Mouse (Mus musculus): ENCODE measurements at regions not wholly inside any gene's neighbourhood (a gene's known extent, or its start where the extent isn't known, plus 50 kb on each side); places are given as distances from the start of the nearest gene placed in this dataset.

DNA sequence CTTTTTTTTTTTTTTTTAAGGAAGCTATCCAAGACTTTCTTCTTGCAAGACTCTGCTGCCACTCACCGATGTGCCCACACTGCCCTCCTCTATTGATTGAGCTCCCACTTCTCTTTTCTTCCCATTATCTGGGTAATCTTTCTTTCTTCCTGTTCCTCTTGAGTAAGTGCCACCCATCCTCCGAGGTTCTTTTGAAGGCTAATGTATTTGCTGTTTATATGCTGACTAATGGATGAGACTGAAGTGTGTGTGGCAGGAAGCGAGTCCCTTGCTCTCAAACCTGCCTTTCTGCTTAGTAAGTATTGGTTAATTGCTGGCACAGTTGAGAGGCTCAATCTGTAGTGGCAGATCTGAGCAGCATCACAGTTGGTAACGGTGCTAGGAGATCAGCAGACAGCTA is 142.1 kb upstream of the Plxnc1 start:
- in situ Hi-C loops (cut with MboI, MseI): no loop called here

DNA sequence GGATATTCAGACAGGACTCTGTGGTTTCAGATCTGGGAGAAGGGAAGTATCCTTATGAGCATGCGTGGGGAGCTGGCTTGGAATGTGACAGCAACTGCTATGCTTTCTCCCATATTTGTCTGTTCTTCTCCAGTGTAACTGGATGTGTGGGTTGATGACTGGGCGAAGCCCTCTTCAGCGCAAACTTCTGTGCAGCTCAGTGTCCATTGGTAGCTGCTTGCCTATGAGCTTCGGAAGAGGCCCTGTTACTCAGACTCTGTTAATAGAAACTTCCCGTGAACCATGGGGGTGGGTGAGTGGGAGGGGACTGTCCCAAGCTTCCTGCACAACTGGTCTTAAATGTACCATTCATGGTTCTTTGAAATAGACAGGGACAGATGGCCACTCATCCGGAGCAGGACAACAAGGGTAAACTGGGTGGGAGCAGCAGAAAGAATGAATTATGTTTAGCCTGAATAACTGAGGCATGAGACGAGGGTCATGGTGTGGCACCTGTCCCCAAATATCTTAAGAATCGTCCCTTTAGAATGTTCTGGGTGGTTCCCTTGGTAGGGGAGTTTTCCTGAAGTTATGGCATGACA is 141.1 kb upstream of the Plxnc1 start:
- in situ Hi-C loops (cut with MboI, MseI): no loop called here

DNA sequence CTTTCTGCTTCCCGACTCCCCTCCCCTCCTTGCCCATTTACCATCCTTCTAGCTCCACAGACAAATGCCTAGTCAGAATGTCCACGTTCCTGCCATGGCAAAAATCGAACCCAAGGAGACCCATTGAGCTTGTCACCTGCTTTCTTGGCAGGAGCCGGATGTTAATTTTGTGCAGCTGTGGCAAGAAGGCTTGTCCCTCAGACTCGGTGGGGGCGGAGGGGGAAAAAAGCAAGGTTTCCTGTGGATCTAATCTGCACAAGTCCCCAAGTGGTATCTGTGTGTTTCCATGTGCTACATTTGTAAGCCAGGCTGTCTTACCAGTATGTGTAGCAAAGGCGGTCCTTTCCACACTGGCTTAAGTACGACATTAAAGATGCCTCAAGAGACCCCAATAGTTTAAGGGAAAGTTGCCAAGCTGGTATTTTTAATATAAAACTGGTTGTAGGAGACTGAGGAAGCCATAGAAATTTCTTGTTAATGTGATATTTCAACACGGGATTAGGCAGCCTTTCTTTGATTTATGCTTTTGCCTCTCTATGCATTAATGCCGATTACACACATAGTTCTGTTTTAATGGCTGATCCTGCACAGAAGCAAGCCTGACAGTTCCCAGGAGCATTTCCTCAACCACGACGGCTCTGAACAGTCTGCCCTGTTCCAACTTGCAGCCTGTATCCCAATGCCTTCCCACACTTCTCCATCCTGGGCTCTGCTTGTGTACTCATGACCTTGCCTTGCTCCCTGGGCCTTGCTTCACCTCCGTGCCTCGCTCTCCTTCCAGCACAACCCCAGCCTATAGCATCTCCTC is 138.9 kb upstream of the Plxnc1 start:
- in situ Hi-C loops (cut with MboI, MseI): no loop called here

DNA sequence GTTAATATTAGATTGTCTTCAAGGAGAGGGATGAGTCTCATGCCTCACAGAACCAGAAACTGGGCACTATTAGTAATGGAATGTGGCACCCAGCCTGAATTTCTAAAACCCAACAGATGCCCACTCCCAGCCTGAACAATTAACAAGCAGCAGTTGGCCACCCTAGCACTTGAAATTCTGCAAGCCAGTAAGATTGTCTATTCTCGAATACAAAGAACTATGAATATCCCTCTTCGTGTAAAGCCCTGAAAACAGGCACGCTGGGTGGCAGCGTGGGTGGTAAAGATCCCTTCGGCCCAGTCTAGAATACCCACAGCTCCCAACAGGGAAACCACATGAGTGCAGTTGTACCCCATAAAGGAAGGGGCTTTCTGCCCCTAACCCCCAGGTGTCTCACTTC is 138.0 kb upstream of the Plxnc1 start:
- in situ Hi-C loops (cut with MboI, MseI): no loop called here

DNA sequence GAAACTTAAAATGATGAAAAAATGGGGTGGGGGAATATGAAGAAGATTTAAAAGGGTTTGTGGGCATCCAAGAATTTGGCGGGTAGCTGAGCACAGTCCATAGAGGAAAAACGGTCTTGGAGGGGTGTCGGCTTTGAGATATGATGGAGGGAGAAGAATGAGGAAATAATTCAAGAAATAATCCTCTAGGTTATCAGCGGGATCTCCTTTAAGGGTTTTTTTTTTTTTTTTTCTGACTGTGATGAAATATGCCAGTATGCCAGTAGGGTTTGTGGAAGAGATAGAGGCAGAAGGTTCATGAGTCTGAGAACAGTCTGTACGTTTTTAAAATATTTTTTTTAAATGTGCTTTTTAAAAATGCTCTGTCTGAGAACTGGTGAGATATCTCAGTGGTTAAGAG is 135.3 kb upstream of the Plxnc1 start:
- in situ Hi-C loops (cut with MboI, MseI): no loop called here

DNA sequence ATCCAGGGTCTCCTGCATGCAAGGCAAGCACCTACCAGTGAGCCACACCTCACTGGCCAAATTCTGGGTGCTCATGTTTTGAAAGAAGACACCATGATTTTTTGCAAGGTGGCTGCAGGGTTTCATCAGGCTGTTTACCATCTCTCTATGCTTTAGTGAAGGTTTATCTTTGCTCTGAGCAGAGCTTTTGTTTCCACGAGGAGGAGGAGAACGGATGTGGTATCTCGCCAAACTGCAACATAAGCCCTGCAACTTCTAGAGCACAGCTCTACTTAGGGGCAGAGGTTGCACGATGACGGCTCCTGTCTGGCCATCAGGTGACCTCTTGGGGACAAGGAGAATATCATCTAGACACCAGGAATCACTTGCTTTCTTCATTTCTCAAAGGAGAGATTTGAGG is 131.8 kb upstream of the Plxnc1 start:
- in situ Hi-C loops (cut with MboI, MseI): no loop called here

DNA sequence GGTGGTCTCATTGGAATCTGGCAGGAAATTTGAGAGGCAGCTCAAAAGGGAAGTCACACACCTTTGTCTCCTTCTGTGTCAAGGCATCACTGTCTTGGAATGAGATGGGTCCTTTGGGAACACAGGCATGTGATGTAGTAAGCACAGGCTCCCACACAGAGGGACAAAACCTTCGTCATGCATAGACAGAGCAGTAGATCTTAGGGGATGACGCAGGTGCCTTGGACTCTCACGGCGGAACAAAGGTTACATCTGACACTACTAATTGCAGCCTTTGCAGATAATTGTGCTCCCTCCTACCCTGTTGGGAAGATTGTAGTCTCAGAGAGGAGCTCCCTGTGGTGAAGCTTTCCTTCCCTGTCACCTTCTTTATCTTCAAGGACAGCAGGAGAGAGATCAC is 131.3 kb upstream of the Plxnc1 start:
- in situ Hi-C loops (cut with MboI, MseI): no loop called here

DNA sequence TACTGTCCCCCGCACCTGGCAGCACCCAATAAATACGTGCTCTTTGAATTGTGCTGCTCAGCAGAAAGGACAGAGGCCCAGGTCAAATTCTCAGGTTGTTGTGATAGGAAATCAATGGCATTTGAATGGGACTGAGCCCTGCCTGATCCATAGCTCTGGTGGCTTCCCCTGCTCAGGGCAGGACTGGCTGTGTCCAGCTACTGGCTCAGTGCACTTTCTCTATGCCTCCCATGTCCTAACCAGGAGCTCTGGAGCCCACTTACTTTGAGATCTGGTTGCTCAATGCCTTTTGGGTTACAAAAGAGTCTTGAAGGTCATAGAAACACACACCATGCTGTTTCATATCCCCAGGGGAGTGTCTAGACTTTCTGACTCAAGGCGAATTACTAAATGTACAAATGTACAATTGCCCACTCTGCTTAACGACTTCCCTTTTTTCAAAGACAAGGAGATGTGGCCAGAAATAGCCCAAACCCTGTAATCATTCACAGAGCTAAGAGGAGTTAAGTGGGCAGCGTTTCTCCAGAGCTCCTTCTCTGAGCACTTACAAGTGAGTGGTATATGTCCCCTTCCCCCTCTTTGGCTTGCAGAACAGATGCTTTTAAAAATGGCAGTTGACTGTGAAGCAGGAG is 130.4 kb upstream of the Plxnc1 start:
- in situ Hi-C loops (cut with MboI, MseI): no loop called here

DNA sequence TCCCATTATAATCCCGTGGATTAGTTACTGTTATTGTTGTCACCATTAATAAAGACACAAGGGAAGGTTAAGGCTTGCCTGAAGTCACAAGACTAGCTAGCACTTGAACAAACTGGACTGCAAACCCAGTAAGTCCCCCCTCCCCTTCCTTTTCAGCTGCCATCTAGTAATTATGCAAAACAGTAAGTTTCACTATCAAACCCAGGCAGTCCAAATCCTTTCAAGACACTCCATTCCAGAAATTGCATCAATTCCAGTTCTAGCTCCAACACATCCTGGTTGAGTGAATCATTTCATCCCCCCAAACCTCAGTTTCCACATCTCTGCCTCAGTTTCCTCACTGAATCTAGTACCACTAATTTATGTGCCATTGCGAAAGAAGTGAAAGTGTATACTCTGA is 129.7 kb upstream of the Plxnc1 start:
- in situ Hi-C loops (cut with MboI, MseI): no loop called here

DNA sequence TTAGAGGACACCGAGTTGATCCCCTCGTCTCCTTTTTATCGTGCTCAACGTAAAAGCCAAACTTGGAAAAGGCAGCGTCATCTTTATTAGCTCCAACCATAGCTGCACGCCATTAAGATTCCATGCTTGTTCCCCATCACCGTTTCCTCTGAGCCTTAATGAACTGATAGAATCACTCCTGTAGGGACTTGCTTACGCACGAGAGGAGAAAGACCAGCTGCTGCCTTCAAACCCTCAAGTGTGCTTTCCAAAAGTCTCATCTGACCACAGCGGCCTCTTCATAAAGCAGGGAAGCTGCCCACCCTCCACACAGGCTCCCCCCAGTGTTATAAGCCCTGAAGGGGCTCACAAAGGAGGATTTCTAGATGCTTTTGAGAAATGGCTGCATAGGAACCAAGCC is 123.3 kb upstream of the Plxnc1 start:
- in situ Hi-C loops (cut with MboI, MseI): no loop called here

DNA sequence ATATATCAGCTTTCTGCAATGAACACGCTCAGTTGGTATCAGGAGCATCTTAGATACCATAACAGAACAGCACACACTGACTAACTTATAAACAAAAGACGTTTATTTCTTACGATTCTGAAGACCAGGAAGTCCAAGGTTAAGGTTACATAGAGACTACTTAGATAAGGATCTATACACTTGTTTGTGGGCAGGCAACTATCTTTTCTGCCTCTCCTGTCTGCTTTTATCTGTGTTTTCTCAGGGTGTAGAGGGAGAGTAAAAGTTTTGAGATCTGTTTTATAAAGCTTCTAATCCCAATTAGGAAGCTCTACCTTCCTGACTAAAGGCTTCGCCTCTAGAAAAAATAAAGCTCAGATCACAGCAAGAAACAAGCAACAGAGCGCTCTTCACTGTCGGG is 122.1 kb upstream of the Plxnc1 start:
- in situ Hi-C loops (cut with MboI, MseI): no loop called here

DNA sequence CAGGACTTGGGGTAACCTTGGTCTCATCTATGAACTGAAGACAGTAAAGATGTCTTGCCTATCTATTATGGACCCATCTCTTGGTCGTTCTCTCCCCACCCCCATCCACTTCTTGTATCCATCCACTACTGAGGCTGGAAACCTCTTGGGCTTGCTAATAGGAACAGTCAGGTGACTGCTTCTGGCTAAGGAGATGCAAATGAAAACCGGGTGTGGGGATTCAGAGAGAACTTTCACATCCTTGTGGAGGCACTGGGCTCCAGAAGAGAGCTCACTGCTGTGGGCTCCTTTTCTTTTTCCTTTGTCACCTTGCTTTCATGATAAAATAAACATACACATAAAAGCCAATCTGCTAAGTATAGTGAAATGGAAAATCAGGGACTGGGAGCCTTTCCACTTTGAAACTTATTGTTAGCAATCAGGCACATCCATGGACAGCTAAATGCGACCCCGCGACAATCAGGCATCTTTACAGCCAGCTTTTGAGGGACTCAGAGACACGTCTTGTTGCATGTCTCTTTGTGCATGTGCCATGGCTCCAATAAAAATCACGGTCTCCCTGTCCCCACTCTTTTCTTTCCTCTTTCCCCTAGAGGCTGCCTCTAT is 115.0 kb upstream of the Plxnc1 start:
- in situ Hi-C loops (cut with MboI, MseI): no loop called here

DNA sequence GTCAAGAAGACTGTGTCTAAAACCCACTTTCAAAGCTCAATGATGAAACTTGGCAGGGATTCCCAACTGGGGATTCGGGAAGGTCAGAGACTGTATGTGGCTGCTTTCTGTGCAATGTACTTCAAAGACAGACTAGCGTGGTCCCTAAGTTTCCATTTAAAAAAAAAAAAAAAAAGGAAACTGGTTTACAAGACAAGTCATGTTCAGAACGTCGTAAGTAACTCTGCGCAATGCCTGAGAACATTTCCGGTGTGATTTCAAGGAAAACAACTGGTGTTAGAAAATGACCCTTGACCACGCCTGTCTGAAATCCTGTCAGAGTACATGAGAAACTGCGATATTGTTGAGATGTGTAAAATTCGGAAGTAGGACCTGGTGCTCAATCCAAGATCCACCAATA is 114.4 kb upstream of the Plxnc1 start:
- in situ Hi-C loops (cut with MboI, MseI): no loop called here

DNA sequence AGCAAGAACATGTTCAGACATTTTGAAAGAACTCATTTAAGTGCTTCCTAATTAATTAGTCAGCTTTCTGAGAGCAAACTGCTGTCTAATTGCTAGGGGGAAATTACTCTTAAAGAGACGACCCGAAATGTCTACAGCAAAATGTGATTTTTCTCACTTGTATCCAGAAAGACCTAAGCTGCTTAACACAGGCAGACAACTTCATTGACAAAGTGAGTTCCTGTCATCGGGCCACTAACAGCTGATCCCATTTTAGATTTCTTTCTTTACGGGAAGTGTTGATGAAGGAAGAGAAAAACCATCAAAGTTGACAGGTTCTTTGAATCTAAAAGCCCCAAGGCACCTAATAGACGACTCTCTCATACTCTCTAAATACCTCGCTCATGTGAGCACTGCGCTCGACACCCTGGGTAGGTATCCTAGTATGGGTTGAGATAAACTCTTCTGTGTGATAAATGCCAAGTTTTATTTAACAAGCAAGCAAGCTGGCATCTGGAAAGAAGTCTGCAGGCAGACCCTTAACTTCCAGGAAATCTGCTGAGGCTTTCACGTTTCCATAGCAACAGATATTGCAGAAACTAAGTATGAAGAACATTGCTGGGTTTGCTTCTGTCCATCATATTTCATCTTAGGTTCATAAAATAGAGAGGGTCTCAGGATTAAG is 112.5 kb upstream of the Plxnc1 start:
- in situ Hi-C loops (cut with MboI, MseI): no loop called here

DNA sequence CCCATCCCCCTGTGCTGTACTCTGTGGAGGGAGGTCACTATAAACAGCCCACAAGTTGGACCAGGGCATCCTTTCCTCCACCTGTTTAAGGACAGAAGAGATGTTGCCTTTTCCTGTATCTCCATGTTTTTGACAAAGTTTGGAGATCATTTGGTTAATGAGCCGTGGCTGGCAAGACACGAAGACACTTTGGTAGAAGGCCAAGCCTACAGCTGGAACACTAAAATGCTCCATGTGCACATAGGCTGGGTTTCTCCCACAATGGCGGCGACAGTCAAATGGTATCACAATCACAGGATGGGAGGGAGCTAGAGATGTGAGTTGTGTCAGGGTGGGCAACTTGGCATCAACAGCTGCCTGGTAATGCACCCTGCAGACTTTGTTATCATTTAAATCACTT is 111.9 kb upstream of the Plxnc1 start:
- in situ Hi-C loops (cut with MboI, MseI): no loop called here

DNA sequence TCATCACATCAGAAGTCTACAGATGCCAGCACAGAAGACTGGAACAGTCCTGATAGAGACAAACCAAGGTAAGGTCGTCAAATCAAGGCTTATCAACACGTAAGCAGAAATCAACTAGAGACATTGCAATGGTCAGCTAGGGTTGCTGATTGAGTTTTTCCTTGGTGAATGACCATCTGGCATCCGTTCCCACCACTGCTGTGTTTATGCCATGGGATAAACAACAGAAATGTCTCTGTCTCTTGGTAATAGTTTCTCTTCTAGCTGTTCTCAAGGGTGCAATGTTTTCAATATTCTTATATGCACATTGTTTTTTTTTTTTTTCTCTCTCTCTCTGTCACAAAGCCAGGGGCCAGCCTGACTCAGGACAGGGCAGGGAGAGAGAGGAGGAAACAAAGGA is 110.2 kb upstream of the Plxnc1 start:
- in situ Hi-C loops (cut with MboI, MseI): no loop called here

DNA sequence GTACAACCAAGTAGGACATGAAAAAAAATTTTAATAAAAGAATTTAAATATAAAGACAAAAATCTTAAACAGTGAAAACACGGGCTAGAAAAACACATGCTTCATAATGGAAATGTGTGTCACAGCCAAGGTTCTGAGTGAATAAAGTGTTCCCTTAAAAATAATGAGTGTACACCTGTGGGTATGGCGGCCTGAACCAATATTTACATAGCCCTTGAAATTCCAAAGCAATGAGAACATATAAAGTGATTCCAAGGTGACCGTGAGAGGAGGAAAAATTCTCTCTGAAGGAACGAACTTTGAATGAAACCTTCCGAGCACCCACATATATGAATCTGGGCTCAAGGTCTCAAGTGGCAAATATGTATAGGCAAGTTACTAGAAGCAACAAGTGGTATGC is 104.2 kb upstream of the Plxnc1 start:
- in situ Hi-C loops (cut with MboI, MseI): no loop called here

DNA sequence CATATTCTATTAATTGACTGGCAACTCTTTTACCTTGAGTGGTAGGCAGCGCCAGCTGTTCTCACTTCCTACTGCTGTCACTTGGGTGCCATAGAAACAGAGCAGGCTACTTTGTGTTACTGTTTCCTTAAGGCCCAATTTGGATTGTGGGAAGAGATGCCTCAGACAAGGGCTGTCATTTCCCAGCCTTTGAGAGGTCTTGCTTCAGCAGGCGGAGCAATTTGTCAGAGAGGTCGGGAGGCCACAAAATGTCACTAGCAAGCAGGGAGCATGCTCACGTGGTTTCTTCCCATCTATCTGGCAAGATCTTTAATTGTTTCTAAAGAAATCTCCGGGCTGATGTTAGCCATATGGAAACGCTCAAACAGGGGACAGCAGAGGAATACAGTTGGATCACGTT is 99.3 kb upstream of the Plxnc1 start:
- in situ Hi-C loops (cut with MboI, MseI): no loop called here

DNA sequence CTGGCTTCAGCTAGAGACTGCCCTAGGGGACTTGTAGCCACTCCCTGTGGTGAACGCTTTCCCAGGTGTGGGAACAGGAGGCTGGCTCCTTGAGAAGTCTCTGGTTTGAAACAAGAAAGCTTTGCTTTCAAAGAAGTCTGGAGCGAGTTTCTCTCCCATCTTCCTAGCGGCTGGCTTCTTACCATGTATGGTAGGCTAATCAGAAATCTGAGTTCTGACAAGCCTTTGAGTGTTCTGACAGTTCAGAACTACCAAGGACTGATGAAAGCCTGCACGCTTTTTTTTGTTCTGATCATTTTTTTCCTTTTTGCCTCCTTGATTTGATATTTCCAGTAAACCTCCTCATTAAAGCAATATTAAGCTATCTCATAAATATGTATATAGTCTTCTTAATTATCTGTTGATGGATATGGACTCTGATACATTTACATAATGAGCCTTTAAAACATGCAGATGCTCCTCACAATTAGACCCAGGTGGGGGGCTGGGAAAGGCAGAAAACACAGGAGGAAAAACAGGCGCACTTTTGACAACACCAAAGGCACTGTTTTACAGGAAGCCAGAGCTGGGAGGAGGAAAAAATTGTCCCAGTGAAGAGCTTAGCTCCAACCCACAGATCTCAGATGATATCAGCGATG is 95.7 kb upstream of the Plxnc1 start:
- in situ Hi-C loops (cut with MboI, MseI): no loop called here

DNA sequence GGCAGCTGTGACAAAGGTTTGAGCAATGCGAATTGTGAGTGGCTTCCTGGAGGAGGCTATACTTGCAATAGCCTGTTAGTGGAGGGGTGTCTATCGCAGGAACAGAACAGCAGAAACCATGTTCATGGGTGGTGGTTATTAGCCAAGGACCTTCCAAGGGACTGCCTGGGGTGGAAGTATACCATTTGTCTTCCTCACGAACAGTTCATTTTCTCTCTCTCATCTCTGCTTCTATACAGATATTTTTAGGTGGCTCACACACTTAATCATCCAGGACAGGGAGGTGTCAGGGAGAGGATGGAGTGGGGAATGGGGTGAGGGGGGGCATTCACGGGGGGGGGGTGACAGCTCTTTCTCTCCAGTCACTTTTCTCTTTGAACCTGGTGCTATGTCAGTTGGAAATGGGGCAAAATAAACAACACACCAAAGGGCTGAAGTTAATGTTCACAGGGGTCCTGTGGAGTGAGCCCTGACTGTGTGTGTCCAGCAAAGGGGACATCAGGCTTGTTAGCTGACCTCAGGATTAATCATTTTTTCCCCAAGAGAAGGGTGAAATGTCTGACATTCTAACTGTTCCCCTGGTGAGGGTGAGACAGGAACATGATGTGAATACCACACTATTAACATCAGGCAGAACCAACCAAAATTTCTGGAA is 91.5 kb upstream of the Plxnc1 start:
- in situ Hi-C loops (cut with MboI, MseI): no loop called here

DNA sequence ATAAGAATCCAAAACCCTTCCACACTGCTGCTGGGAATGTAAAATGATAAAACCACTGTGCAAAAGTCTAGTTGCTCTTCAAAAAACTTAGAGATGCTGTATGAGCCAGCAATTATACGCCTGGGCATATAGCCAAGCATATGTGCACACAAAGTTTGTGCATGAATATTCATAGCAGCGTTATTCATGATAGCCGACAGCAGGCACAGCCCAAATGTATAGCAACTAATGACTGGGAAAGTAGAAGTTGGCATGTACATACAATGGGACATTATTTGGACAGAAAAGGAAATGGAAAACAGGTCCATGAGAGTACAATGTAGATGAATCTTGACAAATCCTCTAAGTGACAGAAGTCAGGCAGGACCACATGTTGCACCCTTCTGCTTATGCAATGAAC is 90.7 kb upstream of the Plxnc1 start:
- in situ Hi-C loops (cut with MboI, MseI): no loop called here

All from T-helper 1 cell (primary cell).